Mouse (Mus musculus): ENCODE data around the gene Pln. TPM values are rescaled to one million over a fixed set of nuclear protein-coding genes. Genes with fewer than 3 reads are reported as not detected.

Gene Pln
- polyA plus RNA-seq, 1 experiment from 2014 or later, result 1.1 TPM

GRCm38 (mm10) chr10:53335974-53336373 lies 1.5 kb upstream of the Pln start:
- Histone ChIP-seq H3K27ac (replicated peaks; ENCODE audit: low read depth, low read length) (no peak overlapping the region), H3K9me3 (ENCODE audit: control insufficient read depth, low read length) (no peaks in the 10 kb centered on the region), H3K36me3 (ENCODE audit: control insufficient read depth, insufficient read depth, low read length) (no peaks in the 10 kb centered on the region), H3K4me1 (ENCODE audit: control insufficient read depth, insufficient read depth, low read length) (no peaks in the 10 kb centered on the region), H3K27me3 (ENCODE audit: control insufficient read depth, insufficient read depth, low read length) (no peaks in the 10 kb centered on the region), H3K9ac (replicated peaks; ENCODE audit: low read length) (no peak overlapping the region), H3K4me2 (ENCODE audit: low read length) (no peak overlapping the region), H3K4me3 (replicated peaks; ENCODE audit: low read depth, low read length) (no peak overlapping the region)
- no peak for ATAC-seq (ENCODE audit: low FRiP score, low TSS enrichment)
- no peak for DNase-seq
- WGBS, result 95% methylated on average over 3 of the region's 3 CpGs

- DNase-seq, result no peak
- Histone ChIP-seq H3K4me3 (replicated peaks; ENCODE audit: low read depth, low read length) (no peak overlapping the region), H3K4me1 (ENCODE audit: control insufficient read depth, insufficient read depth, low read length) (no peaks in the 10 kb centered on the region), H3K27ac (replicated peaks; ENCODE audit: low read depth, low read length) (no peak overlapping the region), H3K27me3 (ENCODE audit: control insufficient read depth, insufficient read depth, low read length) (no peaks in the 10 kb centered on the region), H3K36me3 (ENCODE audit: control insufficient read depth, insufficient read depth, low read length) (no peaks in the 10 kb centered on the region), H3K9me3 (ENCODE audit: control insufficient read depth, low read length) (no peaks in the 10 kb centered on the region), H3K9ac (replicated peaks; ENCODE audit: low read length) (no peak overlapping the region), H3K4me2 (ENCODE audit: low read length) (no peak overlapping the region)
- 70% methylated on average over 2 of the region's 2 CpGs for WGBS
- no peak for ATAC-seq (ENCODE audit: low FRiP score, low TSS enrichment)
Measured at GRCm38 (mm10) chr10:53339045-53339444, 1.6 kb downstream of the Pln start.

- no peaks in the 10 kb centered on the region for H3K9me3 ChIP-seq (ENCODE audit: control insufficient read depth, low read length)
- H3K4me2 ChIP-seq (ENCODE audit: low read length), result no peak overlapping the region
- H3K27me3 ChIP-seq (ENCODE audit: control insufficient read depth, insufficient read depth, low read length), result no peaks in the 10 kb centered on the region
- no peak overlapping the region for H3K27ac ChIP-seq (replicated peaks; ENCODE audit: low read depth, low read length)
- no peaks in the 10 kb centered on the region for H3K4me1 ChIP-seq (ENCODE audit: control insufficient read depth, insufficient read depth, low read length)
- no peak overlapping the region for H3K4me3 ChIP-seq (replicated peaks; ENCODE audit: low read depth, low read length)
- peak; percentile 58; the same call in 1 of the 2 replicates for ATAC-seq (ENCODE audit: low FRiP score, low TSS enrichment)
- 80% methylated on average over 7 of the region's 7 CpGs for WGBS
- H3K36me3 ChIP-seq (ENCODE audit: control insufficient read depth, insufficient read depth, low read length), result no peaks in the 10 kb centered on the region
- DNase-seq, result peak; percentile 66
- H3K9ac ChIP-seq (replicated peaks; ENCODE audit: low read length), result no peak overlapping the region
Measured at GRCm38 (mm10) chr10:53341288-53341965, 4.0 kb downstream of the Pln start.

- Histone ChIP-seq H3K4me1 (ENCODE audit: control insufficient read depth, insufficient read depth, low read length) (no peaks in the 10 kb centered on the region), H3K4me2 (ENCODE audit: low read length) (no peak overlapping the region)
- no peak for DNase-seq
Measured at GRCm38 (mm10) chr10:53342166-53342728, 4.8 kb downstream of the Pln start.

GRCm38 (mm10) chr10:53343384-53343783 lies 5.9 kb downstream of the Pln start:
- no peak for ATAC-seq (ENCODE audit: low FRiP score, low TSS enrichment)
- Histone ChIP-seq H3K36me3 (ENCODE audit: control insufficient read depth, insufficient read depth, low read length) (no peaks in the 10 kb centered on the region), H3K27me3 (ENCODE audit: control insufficient read depth, insufficient read depth, low read length) (no peaks in the 10 kb centered on the region), H3K4me2 (ENCODE audit: low read length) (no peak overlapping the region), H3K9ac (replicated peaks; ENCODE audit: low read length) (no peak overlapping the region), H3K27ac (replicated peaks; ENCODE audit: low read depth, low read length) (no peak overlapping the region), H3K4me3 (replicated peaks; ENCODE audit: low read depth, low read length) (no peak overlapping the region), H3K4me1 (ENCODE audit: control insufficient read depth, insufficient read depth, low read length) (no peaks in the 10 kb centered on the region), H3K9me3 (ENCODE audit: control insufficient read depth, low read length) (no peaks in the 10 kb centered on the region)
- 87% methylated on average over 6 of the region's 6 CpGs for WGBS
- no peak for DNase-seq

More at GRCm38 (mm10) chr10:53342166-53342728, 4.8 kb downstream of the Pln start:
- H3K27ac ChIP-seq (replicated peaks; ENCODE audit: low read depth, low read length), result no peak overlapping the region
- 94% methylated on average over 9 of the region's 9 CpGs for WGBS
- H3K27me3 ChIP-seq (ENCODE audit: control insufficient read depth, insufficient read depth, low read length), result no peaks in the 10 kb centered on the region
- no peaks in the 10 kb centered on the region for H3K36me3 ChIP-seq (ENCODE audit: control insufficient read depth, insufficient read depth, low read length)
- no peak for ATAC-seq (ENCODE audit: low FRiP score, low TSS enrichment)
- H3K9me3 ChIP-seq (ENCODE audit: control insufficient read depth, low read length), result no peaks in the 10 kb centered on the region
- H3K9ac ChIP-seq (replicated peaks; ENCODE audit: low read length), result no peak overlapping the region
- H3K4me3 ChIP-seq (replicated peaks; ENCODE audit: low read depth, low read length), result no peak overlapping the region

- ATAC-seq (ENCODE audit: low FRiP score, low TSS enrichment) (no peak), DNase-seq (peak; percentile 9)
- no peak overlapping the region for H3K4me2 ChIP-seq (ENCODE audit: low read length)
- WGBS, result 71% methylated on average over 10 of the region's 10 CpGs
- no peak overlapping the region for H3K9ac ChIP-seq (replicated peaks; ENCODE audit: low read length)
- H3K27ac ChIP-seq (replicated peaks; ENCODE audit: low read depth, low read length), result no peak overlapping the region
- no peak overlapping the region for H3K4me3 ChIP-seq (replicated peaks; ENCODE audit: low read depth, low read length)
- H3K4me1 ChIP-seq (ENCODE audit: control insufficient read depth, insufficient read depth, low read length), result no peaks in the 10 kb centered on the region
- no peaks in the 10 kb centered on the region for H3K27me3 ChIP-seq (ENCODE audit: control insufficient read depth, insufficient read depth, low read length)
- H3K36me3 ChIP-seq (ENCODE audit: control insufficient read depth, insufficient read depth, low read length), result peaks cover 5% of the 10 kb centered on the region
- no peaks in the 10 kb centered on the region for H3K9me3 ChIP-seq (ENCODE audit: control insufficient read depth, low read length)
Measured at GRCm38 (mm10) chr10:53343865-53344264, 6.4 kb downstream of the Pln start.

- no peak overlapping the region for H3K9ac ChIP-seq (replicated peaks; ENCODE audit: low read length)
- no peak for ATAC-seq (ENCODE audit: low FRiP score, low TSS enrichment)
- WGBS, result 92% methylated on average over 4 of the region's 4 CpGs
- no peak for DNase-seq
- peaks cover 6% of the 10 kb centered on the region for H3K36me3 ChIP-seq (ENCODE audit: control insufficient read depth, insufficient read depth, low read length)
- H3K27ac ChIP-seq (replicated peaks; ENCODE audit: low read depth, low read length), result no peak overlapping the region
- H3K4me2 ChIP-seq (ENCODE audit: low read length), result no peak overlapping the region
- no peak overlapping the region for H3K4me3 ChIP-seq (replicated peaks; ENCODE audit: low read depth, low read length)
- no peaks in the 10 kb centered on the region for H3K27me3 ChIP-seq (ENCODE audit: control insufficient read depth, insufficient read depth, low read length)
- H3K4me1 ChIP-seq (ENCODE audit: control insufficient read depth, insufficient read depth, low read length), result no peaks in the 10 kb centered on the region
- no peaks in the 10 kb centered on the region for H3K9me3 ChIP-seq (ENCODE audit: control insufficient read depth, low read length)
Measured at GRCm38 (mm10) chr10:53345508-53345907, 8.0 kb downstream of the Pln start.

- Histone ChIP-seq H3K27ac (replicated peaks; ENCODE audit: low read depth, low read length) (no peak overlapping the region), H3K9ac (replicated peaks; ENCODE audit: low read length) (no peak overlapping the region), H3K4me1 (ENCODE audit: control insufficient read depth, insufficient read depth, low read length) (no peaks in the 10 kb centered on the region), H3K4me2 (ENCODE audit: low read length) (no peak overlapping the region), H3K36me3 (ENCODE audit: control insufficient read depth, insufficient read depth, low read length) (peaks cover 6% of the 10 kb centered on the region), H3K27me3 (ENCODE audit: control insufficient read depth, insufficient read depth, low read length) (no peaks in the 10 kb centered on the region), H3K4me3 (replicated peaks; ENCODE audit: low read depth, low read length) (no peak overlapping the region), H3K9me3 (ENCODE audit: control insufficient read depth, low read length) (no peaks in the 10 kb centered on the region)
- ATAC-seq (ENCODE audit: low FRiP score, low TSS enrichment) (no peak), DNase-seq (peak; percentile 81)
- WGBS, result 51% methylated on average over 3 of the region's 3 CpGs
Measured at GRCm38 (mm10) chr10:53346506-53346905, 9.0 kb downstream of the Pln start.

- WGBS, result 87% methylated on average over 5 of the region's 5 CpGs
- no peak overlapping the region for H3K4me3 ChIP-seq (replicated peaks; ENCODE audit: low read depth, low read length)
- no peaks in the 10 kb centered on the region for H3K9me3 ChIP-seq (ENCODE audit: control insufficient read depth, low read length)
Measured at GRCm38 (mm10) chr10:53346916-53347315, 9.4 kb downstream of the Pln start.

More at GRCm38 (mm10) chr10:53346916-53347315, 9.4 kb downstream of the Pln start:
- no peaks in the 10 kb centered on the region for H3K4me1 ChIP-seq (ENCODE audit: control insufficient read depth, insufficient read depth, low read length)
- peaks cover 6% of the 10 kb centered on the region for H3K36me3 ChIP-seq (ENCODE audit: control insufficient read depth, insufficient read depth, low read length)
- ATAC-seq (ENCODE audit: low FRiP score, low TSS enrichment), result no peak
- no peak overlapping the region for H3K4me2 ChIP-seq (ENCODE audit: low read length)
- no peak overlapping the region for H3K27ac ChIP-seq (replicated peaks; ENCODE audit: low read depth, low read length)
- no peak for DNase-seq
- H3K9ac ChIP-seq (replicated peaks; ENCODE audit: low read length), result no peak overlapping the region
- no peaks in the 10 kb centered on the region for H3K27me3 ChIP-seq (ENCODE audit: control insufficient read depth, insufficient read depth, low read length)
